25 mouse cellular contexts compared by ENCODE assay signal in genomic region chr8:48728006-48728405, GRCm38 (mm10).
DNase-seq lines count a peak whose midpoint lies in the region; ATAC-seq lines count a peak whose summit lies in the region.
"Had no signal": no experiment of that assay in that cellular context is flagged by ENCODE, and none has a peak within 500 bp of the region (broad histone marks: within the 10 kb centered on the region; RNA-seq: fewer than 3 reads in every experiment).

No protein-coding gene starts in this region.

- 96% methylated on average over 6 of the region's 6 CpGs for WGBS in intestine, embryonic 14.5 days
- WGBS in intestine, embryonic 15.5 days: 97% methylated on average over 6 of the region's 6 CpGs

- no peak overlapping the region for H3K9ac ChIP-seq in intestine, embryonic 14.5 days (ENCODE audit: low read length)
- H3K9ac ChIP-seq in intestine, embryonic 15.5 days: no peak overlapping the region
- H3K9ac ChIP-seq: embryonic facial prominence, embryonic 13.5 days; embryonic facial prominence, embryonic 15.5 days; forebrain, embryonic 12.5 days had no signal

- H3K9me3 ChIP-seq in intestine, embryonic 14.5 days (ENCODE audit: control insufficient read depth, low read length): no peaks in the 10 kb centered on the region
- no peaks in the 10 kb centered on the region for H3K9me3 ChIP-seq in intestine, embryonic 15.5 days
- H3K9me3 ChIP-seq: embryonic facial prominence, embryonic 13.5 days; embryonic facial prominence, embryonic 15.5 days; forebrain, embryonic 10.5 days; forebrain, embryonic 12.5 days had no signal

- H3K4me1 ChIP-seq in intestine, embryonic 14.5 days (replicated peaks; ENCODE audit: control insufficient read depth, insufficient read depth, low read length): no peaks in the 10 kb centered on the region
- no peaks in the 10 kb centered on the region for H3K4me1 ChIP-seq in intestine, embryonic 15.5 days (replicated peaks)
- H3K4me1 ChIP-seq: embryonic facial prominence, embryonic 15.5 days had no signal

- H3K4me2 ChIP-seq in intestine, embryonic 14.5 days (ENCODE audit: low read length): no peak overlapping the region
- H3K4me2 ChIP-seq in intestine, embryonic 15.5 days (replicated peaks): no peak overlapping the region
- H3K4me2 ChIP-seq: embryonic facial prominence, embryonic 13.5 days; embryonic facial prominence, embryonic 15.5 days; forebrain, embryonic 12.5 days had no signal

- ATAC-seq in intestine, embryonic 14.5 days (replicated peaks; ENCODE audit: low FRiP score, low TSS enrichment, low read depth): no peak
- no peak for ATAC-seq in intestine, embryonic 15.5 days
- ATAC-seq in monocyte, adult 5-6 weeks (replicated peaks; ENCODE audit: insufficient number of reproducible peaks, low FRiP score, low TSS enrichment, poor library complexity, severe bottlenecking): no peak
- ATAC-seq: activated CD4-positive, CD25-positive, alpha-beta regulatory T cell, adult 4 months; forebrain, embryonic 14.5 days; forebrain, embryonic 16.5 days; Patski had no signal

- peak; percentile 12 for DNase-seq in intestine, embryonic 14.5 days (ENCODE audit: low spot score)
- DNase-seq in ES-CJ7 (ENCODE audit: low read depth, low spot score) (peak; percentile 68), R1 (ENCODE audit: low read depth, low spot score) (peak; percentile 62)
- DNase-seq in embryo, embryonic 10 days (ENCODE audit: low spot score): no peak
- DNase-seq: adrenal gland, adult 8-10 months; adrenal gland, postnatal 14 days; adrenal gland, postnatal 36 days; cerebellum, adult 11-12 months; cerebellum, adult 2 months; cerebellum, adult 9-10 months; cerebellum, postnatal 10 days; cerebellum, postnatal 25 days; embryo, embryonic 11 days had no signal

- no peak overlapping the region for H3K4me3 ChIP-seq in intestine, embryonic 14.5 days (ENCODE audit: low read depth, low read length)
- no peak overlapping the region for H3K4me3 ChIP-seq in intestine, embryonic 15.5 days (replicated peaks)
- H3K4me3 ChIP-seq: embryonic facial prominence, embryonic 13.5 days; embryonic facial prominence, embryonic 15.5 days; erythroblast, embryonic 14.5 days; forebrain, embryonic 10.5 days; forebrain, embryonic 12.5 days had no signal

- H3K27me3 ChIP-seq in intestine, embryonic 14.5 days (replicated peaks; ENCODE audit: control insufficient read depth, insufficient read depth, low read length): no peaks in the 10 kb centered on the region
- no peaks in the 10 kb centered on the region for H3K27me3 ChIP-seq in intestine, embryonic 15.5 days (replicated peaks)
- H3K27me3 ChIP-seq: embryonic facial prominence, embryonic 13.5 days; embryonic facial prominence, embryonic 15.5 days; Patski had no signal

- H3K36me3 ChIP-seq in intestine, embryonic 14.5 days (ENCODE audit: control insufficient read depth, insufficient read depth, low read length): no peaks in the 10 kb centered on the region
- no peaks in the 10 kb centered on the region for H3K36me3 ChIP-seq in intestine, embryonic 15.5 days
- H3K36me3 ChIP-seq: embryonic facial prominence, embryonic 13.5 days; embryonic facial prominence, embryonic 15.5 days; forebrain, embryonic 10.5 days; forebrain, embryonic 12.5 days; G1E had no signal

- H3K27ac ChIP-seq in intestine, embryonic 14.5 days (ENCODE audit: low read depth): no peak overlapping the region
- no peak overlapping the region for H3K27ac ChIP-seq in intestine, embryonic 15.5 days
- H3K27ac ChIP-seq: embryonic facial prominence, embryonic 13.5 days; embryonic facial prominence, embryonic 15.5 days; forebrain, embryonic 10.5 days; forebrain, embryonic 12.5 days had no signal
